ENCODE assay signal across 8 mouse cellular contexts in the genomic region with DNA sequence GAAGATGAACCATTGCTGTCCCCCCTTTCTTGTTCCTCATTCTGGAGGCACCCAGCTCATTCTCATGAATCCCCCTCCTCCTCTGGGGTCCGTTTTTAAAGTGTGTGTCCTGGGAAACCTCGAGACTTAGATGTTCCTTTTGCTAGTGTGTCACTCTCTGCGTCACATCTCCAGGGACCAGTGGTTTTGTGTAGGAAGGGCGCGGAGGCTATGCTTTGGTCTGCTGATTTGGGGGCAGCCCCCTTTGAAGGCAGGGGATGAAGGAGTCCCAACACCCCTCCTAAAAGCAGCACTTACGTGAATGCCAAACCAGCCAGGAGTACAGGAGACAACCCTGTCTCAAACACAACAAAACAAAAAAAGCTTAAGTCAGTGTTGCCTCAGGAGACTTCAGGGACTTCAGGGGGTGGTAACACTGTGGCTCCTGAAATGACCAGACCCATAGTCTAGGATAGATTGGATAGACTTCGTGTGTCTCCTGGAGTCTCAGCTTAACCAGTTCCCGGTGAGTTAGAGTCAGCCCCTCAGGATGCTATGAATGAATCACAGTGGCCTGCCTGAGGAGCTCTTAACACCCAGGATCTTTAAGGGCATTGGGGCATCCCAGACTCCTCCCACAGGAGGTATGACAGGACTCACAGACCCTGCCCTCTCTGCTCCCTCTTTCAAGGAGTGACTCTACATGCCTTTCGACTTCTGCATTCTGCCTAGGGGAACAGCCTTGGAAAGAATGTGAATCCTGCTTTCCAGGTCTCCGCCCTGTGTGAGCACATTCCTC. TPM values are rescaled to one million over a fixed set of nuclear protein-coding genes. Genes with fewer than 3 reads are reported as not detected.
DNase-seq lines count a peak whose midpoint lies in the region; ATAC-seq and TF ChIP-seq lines count a peak whose summit lies in the region.

No protein-coding gene starts in this region.

- peak overlapping the region; percentile 69 for H3K4me2 ChIP-seq in CH12.LX (ENCODE audit: insufficient read depth, low read depth, poor library complexity, severe bottlenecking)
- peak overlapping the region; percentile 95 for H3K4me2 ChIP-seq in forebrain, embryonic 11.5 days (ENCODE audit: low read depth, low read length, severe bottlenecking)
- peak overlapping the region; percentile 91 for H3K4me2 ChIP-seq in midbrain, postnatal 0 days (ENCODE audit: low read depth, low read length, poor library complexity, severe bottlenecking)

- H3K4me3 ChIP-seq in CH12.LX (replicated peaks in 1 of 3; ENCODE audit: low read depth in 2 of 3, low read length in 2 of 3, poor library complexity in 1 of 3) = peak overlapping the region; percentile 70 to 99 (median 99)
- H3K4me3 ChIP-seq in forebrain, embryonic 11.5 days (ENCODE audit: low read depth, low read length) = peak overlapping the region; percentile 86
- peak overlapping the region; percentile 94 for H3K4me3 ChIP-seq in hindbrain, embryonic 10.5 days
- H3K4me3 ChIP-seq in midbrain, postnatal 0 days (ENCODE audit: low read depth, low read length) = peak overlapping the region; percentile 81

- DNase-seq in CH12.LX (ENCODE audit: extremely low read depth) = peak; percentile 87
- peak; percentile 67 for DNase-seq in adrenal gland, postnatal 25 days
- DNase-seq in forebrain, embryonic 11.5 days (ENCODE audit: low spot score) = peak; percentile 58
- peak; percentile 34 for DNase-seq in hindbrain, embryonic 10.5 days (ENCODE audit: low spot score)
- peak; percentile 74 for DNase-seq in liver
- peak; percentile 41 for DNase-seq in midbrain, postnatal 0 days (ENCODE audit: low spot score)
- peak; percentile 54 for DNase-seq in urinary bladder, adult 2 months (ENCODE audit: low spot score)
- DNase-seq in layer of hippocampus, postnatal 10 days (ENCODE audit: low spot score in 2 of 2) = no peak

- peaks cover 41 to 45% of the 10 kb centered on the region in 2 experiments for H3K36me3 ChIP-seq in CH12.LX (replicated peaks in 1 of 2; ENCODE audit: control insufficient read depth in 1 of 2, insufficient read depth in 1 of 2, low read length in 1 of 2)
- no peaks in the 10 kb centered on the region; the same call in 1 of the 2 replicates for H3K36me3 ChIP-seq in forebrain, embryonic 11.5 days (ENCODE audit: control insufficient read depth, insufficient read depth, low read length)
- peaks cover 38% of the 10 kb centered on the region for H3K36me3 ChIP-seq in hindbrain, embryonic 10.5 days
- H3K36me3 ChIP-seq in midbrain, postnatal 0 days (ENCODE audit: insufficient read depth, low read length) = peaks cover 18% of the 10 kb centered on the region

- no peaks in the 10 kb centered on the region for H3K27me3 ChIP-seq in CH12.LX (replicated peaks)
- H3K27me3 ChIP-seq in forebrain, embryonic 11.5 days (ENCODE audit: control insufficient read depth, insufficient read depth, low read length) = no peaks in the 10 kb centered on the region
- no peaks in the 10 kb centered on the region for H3K27me3 ChIP-seq in hindbrain, embryonic 10.5 days (ENCODE audit: insufficient read depth, poor library complexity, severe bottlenecking)
- no peaks in the 10 kb centered on the region for H3K27me3 ChIP-seq in midbrain, postnatal 0 days (ENCODE audit: insufficient read depth, low read length)

- peaks cover 22 to 54% of the 10 kb centered on the region in 2 experiments for H3K4me1 ChIP-seq in CH12.LX (ENCODE audit: control insufficient read depth in 1 of 2, insufficient read depth in 2 of 2)
- H3K4me1 ChIP-seq in forebrain, embryonic 11.5 days (replicated peaks; ENCODE audit: control insufficient read depth, insufficient read depth, low read length) = peaks cover 18% of the 10 kb centered on the region
- peaks cover 56% of the 10 kb centered on the region for H3K4me1 ChIP-seq in hindbrain, embryonic 10.5 days (replicated peaks)
- H3K4me1 ChIP-seq in midbrain, postnatal 0 days (ENCODE audit: insufficient read depth, low read length) = peaks cover 20% of the 10 kb centered on the region; the same call in 1 of the 2 replicates

- peaks cover 53% of the 10 kb centered on the region for H3K79me2 ChIP-seq in CH12.LX (replicated peaks; ENCODE audit: control insufficient read depth, extremely low read depth, insufficient read depth, poor library complexity, severe bottlenecking)

- no peak for TF ChIP-seq RAD21 in CH12.LX (IDR thresholded peaks at IDR 0.05; ENCODE audit: low read depth, low read length)

- TF ChIP-seq CTCF in CH12.LX (conservative IDR thresholded peaks at IDR 0.05 in 1 of 2, IDR thresholded peaks at IDR 0.05 in 1 of 2; ENCODE audit: low read depth in 2 of 2, low read length in 2 of 2) = no peak
- TF ChIP-seq CTCF in midbrain, postnatal 0 days (IDR thresholded peaks at IDR 0.05) = no peak

- H3K27ac ChIP-seq in CH12.LX (ENCODE audit: insufficient read depth, low read depth) = peak overlapping the region; percentile 99
- no peak overlapping the region for H3K27ac ChIP-seq in forebrain, embryonic 11.5 days (ENCODE audit: low read depth, low read length)
- H3K27ac ChIP-seq in hindbrain, embryonic 10.5 days = peak overlapping the region; percentile 92
- no peak overlapping the region; the same call in 1 of the 2 replicates for H3K27ac ChIP-seq in midbrain, postnatal 0 days (ENCODE audit: low read depth, low read length)

- 10% methylated on average over 10 of the region's 10 CpGs for WGBS in forebrain, embryonic 11.5 days
- WGBS in hindbrain, embryonic 10.5 days = 5% methylated on average over 10 of the region's 10 CpGs
- 6% methylated on average over 10 of the region's 10 CpGs for WGBS in midbrain, postnatal 0 days

- 0 out of 2 replicates have a peak, but pooled peaks have one; percentile 8 for TF ChIP-seq EP300 in CH12.LX (IDR thresholded peaks at IDR 0.05; ENCODE audit: low read length)

- no peaks in the 10 kb centered on the region for H3K9me3 ChIP-seq in CH12.LX (replicated peaks; ENCODE audit: low read length)
- H3K9me3 ChIP-seq in forebrain, embryonic 11.5 days (ENCODE audit: control insufficient read depth, low read length) = no peaks in the 10 kb centered on the region
- no peaks in the 10 kb centered on the region for H3K9me3 ChIP-seq in hindbrain, embryonic 10.5 days
- no peaks in the 10 kb centered on the region for H3K9me3 ChIP-seq in midbrain, postnatal 0 days (ENCODE audit: low read length)

- TF ChIP-seq POLR2A in CH12.LX (IDR thresholded peaks at IDR 0.05; ENCODE audit: low read depth, low read length) = peak; percentile 90

- peak overlapping the region; percentile 92 for H3K9ac ChIP-seq in CH12.LX (ENCODE audit: insufficient read depth, low read depth)
- H3K9ac ChIP-seq in forebrain, embryonic 11.5 days (ENCODE audit: low read length) = peak overlapping the region; percentile 81
- peak overlapping the region; percentile 82 for H3K9ac ChIP-seq in midbrain, postnatal 0 days (replicated peaks; ENCODE audit: low read length, poor library complexity, severe bottlenecking)

- no peak for ATAC-seq in forebrain, embryonic 11.5 days (replicated peaks; ENCODE audit: low FRiP score)
- no peak for ATAC-seq in midbrain, postnatal 0 days (ENCODE audit: low FRiP score)

- dilution Hi-C loops in CH12.LX (cut with MboI; ENCODE audit: extremely low pct_ligation_motif_present, extremely low pct_unique_long_range_greater_than_20kb, low sequenced_read_pairs) = no loop called here

- in situ Hi-C loops in CH12.LX (cut with MboI; ENCODE audit: low pct_ligation_motif_present, low pct_unique_long_range_greater_than_20kb, low sequenced_read_pairs) = no loop called here

RNA-seq across cellular contexts. Expression of gene Ehd1, which starts 1.3 kb away (rescaled TPM):
- 231 and 400 TPM in 2 replicates for total RNA-seq in CH12.LX (2012; rRNA removed)
- total RNA-seq in CH12.LX (2014; rRNA removed) = 97.4 and 131 TPM in 2 replicates
- 245 and 301 TPM in 2 replicates for polyA plus RNA-seq in CH12.LX (2012; ENCODE audit: insufficient read length, low read depth)
- 101 and 126 TPM in 2 replicates for total RNA-seq in adrenal gland, postnatal 25 days (2021)
- polyA plus RNA-seq in forebrain, embryonic 11.5 days (2014; fragmentation: Nextera tagmentation; extraction: Ambion mirVana) = 72.6 and 74.2 TPM in 2 replicates
- polyA plus RNA-seq in hindbrain, embryonic 10.5 days (2016; fragmentation: Nextera tagmentation; extraction: Ambion mirVana) = 87.8 and 103 TPM in 2 replicates
- 117 and 139 TPM in 2 replicates for total RNA-seq in midbrain, postnatal 0 days (2014; rRNA removed)
- polyA plus RNA-seq in midbrain, postnatal 0 days (2015; fragmentation: Nextera tagmentation; extraction: Ambion mirVana) = 73.0 and 74.0 TPM in 2 replicates
- polyA plus RNA-seq in urinary bladder, adult 2 months (2012; rRNA removed) = 73.6 and 86.5 TPM in 2 replicates
- 10 to 100 TPM; 75.1 to 82.7 TPM for total RNA-seq in layer of hippocampus, postnatal 10 days (2021)

RNA-seq across cellular contexts. Expression of gene Cdc42bpg, which starts 28.4 kb away (rescaled TPM):
- total RNA-seq in CH12.LX (2012; rRNA removed) (4.1 and 4.2 TPM in 2 replicates), CH12.LX (2014; rRNA removed) (0.65 and 0.79 TPM in 2 replicates)
- polyA plus RNA-seq in CH12.LX (2012; ENCODE audit: insufficient read length, low read depth) = 2.3 and 2.6 TPM in 2 replicates
- 22.8 and 34.2 TPM in 2 replicates for total RNA-seq in adrenal gland, postnatal 25 days (2021)
- polyA plus RNA-seq in forebrain, embryonic 11.5 days (2014; fragmentation: Nextera tagmentation; extraction: Ambion mirVana) = 0.55 TPM in 2 replicates
- 0.29 and 0.37 TPM in 2 replicates for polyA plus RNA-seq in hindbrain, embryonic 10.5 days (2016; fragmentation: Nextera tagmentation; extraction: Ambion mirVana)
- total RNA-seq in midbrain, postnatal 0 days (2014; rRNA removed) = 4.8 and 5.4 TPM in 2 replicates
- 0.20 and 0.67 TPM in 2 replicates for polyA plus RNA-seq in midbrain, postnatal 0 days (2015; fragmentation: Nextera tagmentation; extraction: Ambion mirVana)
- polyA plus RNA-seq in urinary bladder, adult 2 months (2012; rRNA removed) = 22.7 and 27.0 TPM in 2 replicates
- total RNA-seq in layer of hippocampus, postnatal 10 days (2021) = 1 to 10 TPM; 5.0 TPM

RNA-seq across cellular contexts. Expression of gene Atg2a, which starts 36.4 kb away (rescaled TPM):
- total RNA-seq in CH12.LX (2012; rRNA removed) (9.5 and 10.0 TPM in 2 replicates), CH12.LX (2014; rRNA removed) (2.3 and 2.8 TPM in 2 replicates)
- polyA plus RNA-seq in CH12.LX (2012; ENCODE audit: insufficient read length, low read depth) = 9.4 and 13.9 TPM in 2 replicates
- 33.8 and 47.0 TPM in 2 replicates for total RNA-seq in adrenal gland, postnatal 25 days (2021)
- 12.3 and 14.6 TPM in 2 replicates for polyA plus RNA-seq in forebrain, embryonic 11.5 days (2014; fragmentation: Nextera tagmentation; extraction: Ambion mirVana)
- 10.3 and 14.9 TPM in 2 replicates for polyA plus RNA-seq in hindbrain, embryonic 10.5 days (2016; fragmentation: Nextera tagmentation; extraction: Ambion mirVana)
- 34.3 and 38.2 TPM in 2 replicates for total RNA-seq in midbrain, postnatal 0 days (2014; rRNA removed)
- 9.6 and 9.7 TPM in 2 replicates for polyA plus RNA-seq in midbrain, postnatal 0 days (2015; fragmentation: Nextera tagmentation; extraction: Ambion mirVana)
- polyA plus RNA-seq in urinary bladder, adult 2 months (2012; rRNA removed) = 11.4 and 15.7 TPM in 2 replicates
- total RNA-seq in layer of hippocampus, postnatal 10 days (2021) = 10 to 100 TPM; 31.3 to 31.6 TPM

RNA-seq across cellular contexts. Expression of gene Ppp2r5b, which starts 42.2 kb away (rescaled TPM):
- total RNA-seq in CH12.LX (2012; rRNA removed) (7.8 and 9.8 TPM in 2 replicates), CH12.LX (2014; rRNA removed) (2.8 and 3.0 TPM in 2 replicates)
- polyA plus RNA-seq in CH12.LX (2012; ENCODE audit: insufficient read length, low read depth) = 3.4 and 4.1 TPM in 2 replicates
- 95.5 and 103 TPM in 2 replicates for total RNA-seq in adrenal gland, postnatal 25 days (2021)
- 41.4 and 45.6 TPM in 2 replicates for polyA plus RNA-seq in forebrain, embryonic 11.5 days (2014; fragmentation: Nextera tagmentation; extraction: Ambion mirVana)
- polyA plus RNA-seq in hindbrain, embryonic 10.5 days (2016; fragmentation: Nextera tagmentation; extraction: Ambion mirVana) = 37.8 and 53.8 TPM in 2 replicates
- total RNA-seq in midbrain, postnatal 0 days (2014; rRNA removed) = 248 and 256 TPM in 2 replicates
- 177 and 189 TPM in 2 replicates for polyA plus RNA-seq in midbrain, postnatal 0 days (2015; fragmentation: Nextera tagmentation; extraction: Ambion mirVana)
- 31.0 and 38.3 TPM in 2 replicates for polyA plus RNA-seq in urinary bladder, adult 2 months (2012; rRNA removed)
- 100 to 1,000 TPM; 187 to 188 TPM for total RNA-seq in layer of hippocampus, postnatal 10 days (2021)

RNA-seq across cellular contexts. Expression of gene Gpha2, which starts 51.7 kb away (rescaled TPM):
- total RNA-seq in CH12.LX (2012; rRNA removed) = not detected in 2 replicates
- not detected in 2 replicates for total RNA-seq in CH12.LX (2014; rRNA removed)
- not detected in 2 replicates for polyA plus RNA-seq in CH12.LX (2012; ENCODE audit: insufficient read length, low read depth)
- 20.1 and 25.8 TPM in 2 replicates for total RNA-seq in adrenal gland, postnatal 25 days (2021)
- 0.65 TPM in 1 of 2 replicates, not detected in the other for polyA plus RNA-seq in forebrain, embryonic 11.5 days (2014; fragmentation: Nextera tagmentation; extraction: Ambion mirVana)
- polyA plus RNA-seq in hindbrain, embryonic 10.5 days (2016; fragmentation: Nextera tagmentation; extraction: Ambion mirVana) = 0.57 TPM in 1 of 2 replicates, not detected in the other
- not detected in 2 replicates for total RNA-seq in midbrain, postnatal 0 days (2014; rRNA removed)
- polyA plus RNA-seq in midbrain, postnatal 0 days (2015; fragmentation: Nextera tagmentation; extraction: Ambion mirVana) = 0.31 TPM in 1 of 2 replicates, not detected in the other
- 0.31 and 0.83 TPM in 2 replicates for polyA plus RNA-seq in urinary bladder, adult 2 months (2012; rRNA removed)
- not detected for total RNA-seq in layer of hippocampus, postnatal 10 days (2021)

Comparison
In these comparisons a context has a peak if more than half of its experiments do, and no peak if none do; other contexts are left out.
1. DNase-seq: peak in CH12.LX (single experiment), adrenal gland, postnatal 25 days (single experiment), forebrain, embryonic 11.5 days (single experiment), hindbrain, embryonic 10.5 days (single experiment), liver (single experiment), midbrain, postnatal 0 days (single experiment) and urinary bladder, adult 2 months (single experiment); none in layer of hippocampus, postnatal 10 days (0 of 2).
2. H3K27ac ChIP-seq: peak in CH12.LX (single experiment) and hindbrain, embryonic 10.5 days (single experiment); none in forebrain, embryonic 11.5 days (single experiment) and midbrain, postnatal 0 days (single experiment).
3. Peak in every context shown above with its lines, with median percentiles within 50 percentile points of each other: H3K4me2 ChIP-seq, H3K4me3 ChIP-seq and H3K9ac ChIP-seq.